Mouse (Mus musculus) lung, embryonic 14.5 days (tissue): Measurements from ENCODE around the gene Nav1. TPM values are rescaled to one million over a fixed set of nuclear protein-coding genes. Genes with fewer than 3 reads are reported as not detected.

Experiments used
- ATAC-seq: fragments of 200-750 bp; cut with Nextera tagmentation; 2 replicates; pipeline ENCODE4 v1.8.0; 2017; ENCODE audit warnings: mild to moderate bottlenecking, moderate TSS enrichment, moderate library complexity; ENCODE audit not compliant: insufficient read depth
- DNase-seq: peaks from one replicate; pipeline ENCODE4 v3.0.0-alpha.2; 2015
- H3K27ac ChIP-seq: fragments of 300-500 bp; sonication (generic); 2 replicates; pipeline ENCODE4 v1.5.1; 2014; ENCODE audit warnings: low read depth, mild to moderate bottlenecking, moderate library complexity
- H3K27me3 ChIP-seq: fragments of 300-500 bp; sonication (generic); 2 replicates; pipeline ENCODE4 v1.6.1; 2014; ENCODE audit warnings: low read length, control low read depth; ENCODE audit not compliant: insufficient read depth
- H3K36me3 ChIP-seq: fragments of 300-500 bp; sonication (generic); 2 replicates; pipeline ENCODE4 v1.6.1; 2014; ENCODE audit warnings: control low read depth; ENCODE audit not compliant: insufficient read depth
- H3K4me1 ChIP-seq: fragments of 300-500 bp; sonication (generic); 2 replicates; pipeline ENCODE4 v1.6.1; 2014; ENCODE audit warnings: antibody characterized with exemption, control low read depth; ENCODE audit not compliant: insufficient read depth
- H3K4me2 ChIP-seq: fragments of 300-500 bp; sonication (generic); 2 replicates; pipeline ENCODE4 v1.6.1; 2014; ENCODE audit warnings: mild to moderate bottlenecking
- H3K4me3 ChIP-seq: fragments of 300-500 bp; sonication (generic); 2 replicates; pipeline ENCODE4 v1.5.1; 2014; ENCODE audit warnings: low read depth, low read length
- H3K9ac ChIP-seq: fragments of 300-500 bp; sonication (generic); 2 replicates; pipeline ENCODE4 v1.6.1; 2014
- H3K9me3 ChIP-seq: fragments of 300-500 bp; sonication (generic); 2 replicates; pipeline ENCODE4 v1.6.1; 2016; ENCODE audit warnings: low read depth, low read length, control low read depth
- CTCF ChIP-seq: IDR thresholded peaks from 2 replicates; pipeline ENCODE4 v1.5.1; 2016; ENCODE audit warnings: antibody characterized with exemption, low read depth
- WGBS: fragments of 180-500 bp; shearing (Covaris S2); extraction: QIAGEN DNeasy Blood & Tissue Kit; methylation state at CpG from one replicate; pipeline ENCODE4 v1.1.7; 2014; 5-methylcytosine and 5-hydroxymethylcytosine counted together
- microRNA-seq: library from miRNA; unstranded; fragments of <30 nt; microRNA quantifications from one replicate; pipeline ENCODE4, GENCODE M21; 2016; ENCODE audit warnings: borderline number of aligned reads
- polyA plus RNA-seq: library from polyadenylated mRNA; unstranded; fragments of >200 nt; fragmentation: Nextera tagmentation; extraction: Ambion mirVana; gene quantifications from 2 replicates; pipeline ENCODE4 v1.2.1, GENCODE M21; 2014

The Nav1 gene
- polyA plus RNA-seq, 1 experiment from 2014 or later = 21.7 TPM

- no peak for DNase-seq
- no peak overlapping the region for H3K4me2 ChIP-seq
- no peak for TF ChIP-seq CTCF
- 91% methylated on average over 4 of the region's 4 CpGs for WGBS
- no peak overlapping the region for H3K4me3 ChIP-seq
- no peak overlapping the region for H3K9ac ChIP-seq
- H3K9me3 ChIP-seq = no peaks in the 10 kb centered on the region
- H3K27ac ChIP-seq = peak overlapping the region; percentile 79
- no peaks in the 10 kb centered on the region for H3K27me3 ChIP-seq
- no peak for ATAC-seq
- 0 out of 2 replicates have a peak, but pooled peaks cover 3% of the 10 kb centered on the region for H3K4me1 ChIP-seq
- peaks cover 95% of the 10 kb centered on the region for H3K36me3 ChIP-seq
These were observed 195.0 kb downstream of the Nav1 start for GRCm38 (mm10) chr1:135412130-135412529.

- no peak overlapping the region for H3K4me2 ChIP-seq
- WGBS = 54% methylated on average over 2 of the region's 2 CpGs
- no peaks in the 10 kb centered on the region for H3K27me3 ChIP-seq
- no peak overlapping the region for H3K4me3 ChIP-seq
- no peak for TF ChIP-seq CTCF
- H3K36me3 ChIP-seq = peaks cover 94% of the 10 kb centered on the region
- no peaks in the 10 kb centered on the region for H3K9me3 ChIP-seq
- ATAC-seq = peak; percentile 60; the same call in 1 of the 2 replicates
- peak overlapping the region; percentile 79 for H3K27ac ChIP-seq
- H3K9ac ChIP-seq = no peak overlapping the region
- DNase-seq = peak; percentile 69
- 0 out of 2 replicates have a peak, but pooled peaks cover 3% of the 10 kb centered on the region for H3K4me1 ChIP-seq
These were observed 196.1 kb downstream of the Nav1 start for GRCm38 (mm10) chr1:135410967-135411366.

GRCm38 (mm10) chr1:135408973-135409372 is 198.1 kb downstream of the Nav1 start:
- no peak for TF ChIP-seq CTCF
- Histone ChIP-seq H3K4me2 (no peak overlapping the region), H3K4me1 (0 out of 2 replicates have a peak, but pooled peaks cover 3% of the 10 kb centered on the region), H3K27ac (no peak overlapping the region), H3K4me3 (no peak overlapping the region), H3K27me3 (no peaks in the 10 kb centered on the region), H3K36me3 (peaks cover 96% of the 10 kb centered on the region), H3K9ac (no peak overlapping the region), H3K9me3 (no peaks in the 10 kb centered on the region)
- ATAC-seq (no peak), DNase-seq (no peak)
- 95% methylated on average over 4 of the region's 4 CpGs for WGBS

- Histone ChIP-seq H3K4me1 (no peaks in the 10 kb centered on the region), H3K9ac (no peak overlapping the region), H3K27me3 (no peaks in the 10 kb centered on the region), H3K9me3 (no peaks in the 10 kb centered on the region), H3K27ac (no peak overlapping the region), H3K4me3 (no peak overlapping the region), H3K36me3 (peaks cover 98% of the 10 kb centered on the region), H3K4me2 (no peak overlapping the region)
- WGBS = 78% methylated on average over 7 of the region's 7 CpGs
- ATAC-seq (no peak), DNase-seq (no peak)
- no peak for TF ChIP-seq CTCF
These were observed 201.7 kb downstream of the Nav1 start for GRCm38 (mm10) chr1:135405356-135405755.

- Histone ChIP-seq H3K4me3 (no peak overlapping the region), H3K36me3 (peaks cover 96% of the 10 kb centered on the region), H3K9ac (no peak overlapping the region), H3K4me1 (no peaks in the 10 kb centered on the region), H3K9me3 (no peaks in the 10 kb centered on the region), H3K4me2 (no peak overlapping the region), H3K27me3 (no peaks in the 10 kb centered on the region), H3K27ac (no peak overlapping the region)
- ATAC-seq (no peak), DNase-seq (peak; percentile 50)
- 89% methylated on average over 3 of the region's 3 CpGs for WGBS
- TF ChIP-seq CTCF = peak; percentile 19; the same call in 1 of the 2 replicates
These were observed 205.5 kb downstream of the Nav1 start for GRCm38 (mm10) chr1:135401452-135402110.

GRCm38 (mm10) chr1:135399466-135399865 is 207.6 kb downstream of the Nav1 start:
- Histone ChIP-seq H3K9ac (no peak overlapping the region), H3K4me1 (no peaks in the 10 kb centered on the region), H3K9me3 (no peaks in the 10 kb centered on the region), H3K36me3 (peaks cover 95% of the 10 kb centered on the region), H3K4me3 (no peak overlapping the region), H3K27me3 (no peaks in the 10 kb centered on the region), H3K4me2 (no peak overlapping the region), H3K27ac (no peak overlapping the region)
- DNase-seq = no peak
- TF ChIP-seq CTCF = no peak
- 97% methylated on average over 5 of the region's 5 CpGs for WGBS
- no peak for ATAC-seq

GRCm38 (mm10) chr1:135385161-135385560 is 221.9 kb downstream of the Nav1 start:
- Histone ChIP-seq H3K4me3 (no peak overlapping the region), H3K27me3 (no peaks in the 10 kb centered on the region), H3K4me2 (no peak overlapping the region), H3K9me3 (no peaks in the 10 kb centered on the region), H3K9ac (no peak overlapping the region), H3K27ac (no peak overlapping the region), H3K36me3 (peaks cover 81% of the 10 kb centered on the region), H3K4me1 (no peaks in the 10 kb centered on the region)
- DNase-seq (no peak), ATAC-seq (no peak)
- no peak for TF ChIP-seq CTCF
- WGBS = 81% methylated on average over 9 of the region's 9 CpGs

Small RNAs within 50 kb of the gene (microRNA-seq; reads per million reads assigned to microRNA genes)
- 0.71 reads per million for gene Mir1231

Other genes starting within 250 kb of the Nav1 start
- 26.1 and 31.2 TPM in 2 replicates for gene Shisa4, start 232.1 kb downstream of the Nav1 start, polyA plus RNA-seq
- 148 and 158 TPM in 2 replicates for gene Ipo9, start 176.8 kb downstream of the Nav1 start, polyA plus RNA-seq
- 271 and 297 TPM in 2 replicates for gene Csrp1, start 112.8 kb upstream of the Nav1 start, polyA plus RNA-seq
- 75.4 and 79.5 TPM in 2 replicates for gene Phlda3, start 158.8 kb upstream of the Nav1 start, polyA plus RNA-seq
- gene Tnni1, start 172.1 kb upstream of the Nav1 start, polyA plus RNA-seq = 11.4 and 63.9 TPM in 2 replicates
- gene Lad1, start 211.3 kb upstream of the Nav1 start, polyA plus RNA-seq = 14.4 and 14.5 TPM in 2 replicates
- gene Tnnt2, start 229.1 kb upstream of the Nav1 start, polyA plus RNA-seq = 6.0 and 57.2 TPM in 2 replicates